Mouse (Mus musculus): ENCODE measurements around the gene Agrn. TPM values are rescaled to one million over a fixed set of nuclear protein-coding genes. Genes with fewer than 3 reads are reported as not detected.

Agrn gene
- polyA plus RNA-seq, 1 experiment from 2014 or later, result 16.1 TPM

DNA sequence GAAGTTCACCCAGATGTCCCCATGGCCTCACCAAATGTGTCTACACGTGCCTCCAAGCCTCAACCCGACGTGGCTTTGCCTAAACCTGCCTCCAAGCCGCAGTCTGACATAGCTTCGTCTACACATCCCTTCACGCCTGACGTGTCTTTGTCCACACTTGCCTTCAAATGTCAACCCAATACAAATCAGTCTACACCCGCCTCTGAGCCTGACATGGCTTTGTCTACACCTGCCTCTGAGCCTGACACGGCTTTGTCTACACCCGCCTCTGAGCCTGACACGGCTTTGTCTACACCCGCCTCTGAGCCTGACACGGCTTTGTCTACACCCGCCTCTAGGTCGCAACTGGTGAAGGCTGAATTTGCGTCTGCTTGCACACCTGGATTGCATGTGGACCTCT, 20.6 kb upstream of the Agrn start:
- no peak overlapping the region for H3K4me3 ChIP-seq
- no peaks in the 10 kb centered on the region for H3K4me1 ChIP-seq
- no peaks in the 10 kb centered on the region for H3K9me3 ChIP-seq (replicated peaks)
- H3K9ac ChIP-seq, result no peak overlapping the region
- H3K27me3 ChIP-seq (replicated peaks), result peaks cover 48% of the 10 kb centered on the region
- H3K27ac ChIP-seq, result no peak overlapping the region
- no peaks in the 10 kb centered on the region for H3K36me3 ChIP-seq
- H3K4me2 ChIP-seq, result no peak overlapping the region
- no peak for ATAC-seq
- WGBS (ENCODE audit: insufficient replicate concordance), result 71% methylated on average over 16 of the region's 16 CpGs

DNA sequence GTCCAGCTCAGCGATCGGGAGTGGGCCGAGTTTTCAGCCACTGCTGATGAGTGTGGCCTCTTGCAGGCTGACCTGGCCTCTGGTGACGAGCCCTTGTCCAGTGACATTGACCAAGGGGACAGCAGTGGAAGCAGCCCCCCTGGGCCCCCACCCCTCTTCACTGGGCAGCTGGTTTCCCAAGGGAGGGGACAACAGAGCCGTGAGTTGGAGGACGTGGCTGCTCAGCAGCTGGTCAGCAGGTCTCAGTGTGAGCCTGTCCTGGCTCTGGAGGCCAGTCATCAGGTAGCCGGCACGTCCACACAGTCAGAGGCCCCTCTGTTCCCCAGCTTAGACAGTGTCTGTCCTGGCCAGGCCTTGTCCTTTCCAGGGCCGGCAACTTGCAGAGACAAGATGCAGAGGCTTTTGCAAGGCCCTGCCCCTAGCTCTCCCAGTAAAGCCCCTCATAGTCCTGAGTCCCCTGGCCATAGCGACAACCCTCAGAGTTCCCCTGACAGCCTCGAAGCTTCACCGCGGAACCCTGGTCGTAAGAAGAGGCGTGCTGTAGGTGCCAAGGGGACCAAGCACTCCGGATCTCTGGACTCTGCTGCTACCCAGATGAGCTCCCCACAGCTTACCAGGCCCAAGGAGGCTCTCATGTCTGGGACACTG, 19.9 kb upstream of the Agrn start:
- Histone ChIP-seq H3K27me3 (replicated peaks) (peaks cover 47% of the 10 kb centered on the region), H3K4me1 (no peaks in the 10 kb centered on the region), H3K36me3 (no peaks in the 10 kb centered on the region), H3K9ac (no peak overlapping the region), H3K4me2 (no peak overlapping the region), H3K27ac (no peak overlapping the region), H3K9me3 (replicated peaks) (no peaks in the 10 kb centered on the region), H3K4me3 (no peak overlapping the region)
- no peak; the same call in 1 of the 2 replicates for ATAC-seq
- WGBS (ENCODE audit: insufficient replicate concordance), result 74% methylated on average over 16 of the region's 16 CpGs

GRCm38 (mm10) chr4:156216196-156216595, 18.9 kb upstream of the Agrn start:
- H3K36me3 ChIP-seq, result no peaks in the 10 kb centered on the region
- WGBS (ENCODE audit: insufficient replicate concordance), result 59% methylated on average over 2 of the region's 2 CpGs
- ATAC-seq, result no peak

GRCm38 (mm10) chr4:156215649-156216048, 18.4 kb upstream of the Agrn start, which contains the start of gene Perm1:
Gene Perm1 (plus strand): TSS chr4:156215868.
- H3K36me3 ChIP-seq, result no peaks in the 10 kb centered on the region
- no peak for ATAC-seq
- no peak within 1 kb of the TSS for H3K4me3 ChIP-seq
- H3K27me3 ChIP-seq (replicated peaks), result peaks cover 43% of the 10 kb centered on the region
- no peaks in the 10 kb centered on the region for H3K9me3 ChIP-seq (replicated peaks)
- WGBS (ENCODE audit: insufficient replicate concordance), result 57% methylated on average over 4 of the region's 4 CpGs
- H3K27ac ChIP-seq, result no peak within 1 kb of the TSS
- H3K4me2 ChIP-seq, result no peak within 1 kb of the TSS
- H3K9ac ChIP-seq, result no peak within 1 kb of the TSS
- H3K4me1 ChIP-seq, result no peaks in the 10 kb centered on the region

More at GRCm38 (mm10) chr4:156216196-156216595, 18.9 kb upstream of the Agrn start:
- H3K4me3 ChIP-seq, result no peak overlapping the region
- H3K27ac ChIP-seq, result no peak overlapping the region
- no peak overlapping the region for H3K4me2 ChIP-seq
- H3K9ac ChIP-seq, result no peak overlapping the region
- no peaks in the 10 kb centered on the region for H3K9me3 ChIP-seq (replicated peaks)
- H3K27me3 ChIP-seq (replicated peaks), result peaks cover 43% of the 10 kb centered on the region
- H3K4me1 ChIP-seq, result no peaks in the 10 kb centered on the region

DNA sequence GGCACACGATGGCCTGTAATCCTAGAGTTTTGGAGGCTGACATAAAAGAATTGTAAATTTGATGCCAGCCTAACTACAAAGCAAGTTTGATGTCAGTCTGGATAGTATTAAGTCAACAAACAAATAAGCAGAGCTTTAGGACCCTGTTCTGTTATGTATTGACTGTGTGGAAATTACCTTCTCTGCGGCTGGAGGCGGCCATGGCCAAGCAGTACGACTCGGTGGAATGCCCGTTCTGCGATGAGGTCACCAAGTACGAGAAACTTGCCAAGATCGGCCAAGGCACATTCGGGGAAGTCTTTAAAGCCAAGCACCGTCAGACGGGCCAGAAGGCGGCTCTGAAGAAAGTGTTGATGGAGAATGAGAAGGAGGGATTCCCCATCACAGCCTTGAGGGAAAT, 15.8 kb upstream of the Agrn start:
- H3K4me2 ChIP-seq, result no peak overlapping the region
- no peak overlapping the region for H3K9ac ChIP-seq
- no peaks in the 10 kb centered on the region for H3K4me1 ChIP-seq
- ATAC-seq, result no peak
- no peaks in the 10 kb centered on the region for H3K9me3 ChIP-seq (replicated peaks)
- WGBS (ENCODE audit: insufficient replicate concordance), result 84% methylated on average over 13 of the region's 13 CpGs
- H3K27ac ChIP-seq, result no peak overlapping the region
- H3K4me3 ChIP-seq, result no peak overlapping the region
- peaks cover 28% of the 10 kb centered on the region for H3K27me3 ChIP-seq (replicated peaks)
- H3K36me3 ChIP-seq, result no peaks in the 10 kb centered on the region

DNA sequence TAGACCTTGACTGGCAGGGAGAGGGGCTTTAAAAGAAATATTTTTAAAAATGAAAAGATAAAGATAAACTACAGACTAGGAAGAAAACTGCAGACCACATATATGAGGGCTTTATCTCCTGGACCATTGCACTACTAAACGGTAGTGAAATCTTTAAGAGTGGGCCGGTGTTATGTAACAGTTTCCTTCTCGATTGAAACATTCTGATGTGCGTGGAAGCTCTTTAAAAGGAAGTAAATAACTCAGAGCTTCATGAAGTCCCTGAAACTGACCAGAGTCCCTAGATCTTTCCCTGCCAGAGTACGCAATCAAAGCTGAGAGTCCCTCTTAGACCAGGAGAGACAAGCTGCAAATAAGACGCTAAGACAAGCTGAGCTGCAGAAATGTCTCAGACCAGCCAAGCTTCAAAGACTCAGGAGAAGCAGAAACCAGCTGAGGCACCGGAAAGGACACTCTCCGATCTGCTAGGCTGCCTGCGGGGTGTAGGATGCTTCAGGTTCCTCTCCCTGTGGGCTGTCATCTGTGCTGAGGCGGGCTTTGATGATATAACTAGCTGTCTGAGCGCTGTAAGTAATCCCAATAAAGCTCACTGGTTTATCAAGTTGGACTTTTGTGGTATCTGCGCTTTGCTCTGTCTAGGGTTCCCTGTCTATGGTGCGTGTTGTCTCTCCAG, 12.8 kb upstream of the Agrn start:
- H3K4me2 ChIP-seq, result no peak overlapping the region
- WGBS (ENCODE audit: insufficient replicate concordance), result 54% methylated on average over 13 of the region's 13 CpGs
- H3K9ac ChIP-seq, result no peak overlapping the region
- H3K9me3 ChIP-seq (replicated peaks), result no peaks in the 10 kb centered on the region
- H3K4me1 ChIP-seq, result no peaks in the 10 kb centered on the region
- H3K27ac ChIP-seq, result no peak overlapping the region
- no peaks in the 10 kb centered on the region for H3K36me3 ChIP-seq
- H3K4me3 ChIP-seq, result no peak overlapping the region
- H3K27me3 ChIP-seq (replicated peaks), result peaks cover 27% of the 10 kb centered on the region
- no peak for ATAC-seq

DNA sequence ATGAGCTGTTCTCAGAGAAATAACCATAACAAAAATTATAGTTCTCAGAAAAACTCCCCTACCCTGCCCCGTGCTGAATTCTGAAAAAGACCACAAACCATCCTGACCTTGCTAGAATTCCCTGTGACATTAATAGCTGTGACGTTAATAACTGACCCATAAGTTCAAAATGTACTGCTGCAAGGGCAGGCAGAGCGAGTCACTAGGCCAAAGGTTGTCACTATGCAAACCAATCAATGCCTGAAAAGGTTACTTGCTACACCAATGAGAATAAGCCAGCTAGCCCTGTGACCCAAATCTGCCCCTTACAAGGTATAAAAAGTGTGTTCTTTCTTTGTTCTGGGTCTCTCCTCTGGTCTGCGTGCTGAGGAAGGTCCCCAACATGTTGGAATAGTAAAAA, 11.6 kb upstream of the Agrn start:
- no peaks in the 10 kb centered on the region for H3K9me3 ChIP-seq (replicated peaks)
- peaks cover 35% of the 10 kb centered on the region for H3K27me3 ChIP-seq (replicated peaks)
- H3K9ac ChIP-seq, result no peak overlapping the region
- H3K4me1 ChIP-seq, result peaks cover 8% of the 10 kb centered on the region
- 80% methylated on average over 4 of the region's 4 CpGs for WGBS (ENCODE audit: insufficient replicate concordance)
- H3K27ac ChIP-seq, result no peak overlapping the region
- no peak overlapping the region for H3K4me3 ChIP-seq
- ATAC-seq, result no peak
- H3K36me3 ChIP-seq, result no peaks in the 10 kb centered on the region
- no peak overlapping the region for H3K4me2 ChIP-seq

DNA sequence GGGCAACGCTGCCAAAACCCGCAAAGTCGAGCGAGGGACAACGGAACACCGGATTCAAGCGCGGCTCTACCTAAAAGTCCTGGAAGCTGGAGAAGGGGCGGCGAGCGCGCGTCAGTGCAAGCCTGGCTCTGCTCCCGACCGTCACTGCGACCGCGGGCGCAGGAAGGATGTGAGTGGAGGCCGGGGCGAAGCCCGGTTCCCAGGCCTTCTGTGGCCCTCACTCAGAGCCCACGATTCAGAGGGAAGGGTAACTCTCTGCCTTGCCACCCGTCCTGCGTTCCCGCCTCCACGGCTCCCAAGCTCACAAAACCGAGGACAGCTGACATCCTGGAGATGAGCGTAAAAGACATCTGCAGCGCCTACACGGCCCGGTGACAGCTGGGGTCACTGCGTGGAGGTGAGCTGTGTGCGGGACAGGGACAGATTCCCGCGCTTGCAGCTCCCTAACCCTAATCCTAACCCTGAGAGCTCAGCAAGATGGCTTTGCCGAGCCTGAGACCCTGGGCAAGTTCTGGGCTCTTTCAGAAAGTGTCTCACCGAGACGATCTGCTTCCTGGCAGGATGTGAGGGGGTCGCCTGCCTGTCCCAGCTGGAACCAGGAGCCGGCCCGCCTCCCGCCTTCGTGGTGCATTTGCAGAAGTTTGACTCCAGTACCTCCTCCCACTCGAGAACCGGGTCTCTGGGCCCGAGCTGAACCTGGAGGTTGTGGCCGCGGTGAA, 6.3 kb upstream of the Agrn start:
- peak overlapping the region; percentile 83 for H3K27ac ChIP-seq

GRCm38 (mm10) chr4:156203001-156203412, 5.7 kb upstream of the Agrn start, which contains the start of gene AW011738:
Gene AW011738 (plus strand): TSS chr4:156203304.
- H3K36me3 ChIP-seq, result no peaks in the 10 kb centered on the region
- H3K9me3 ChIP-seq (replicated peaks), result no peaks in the 10 kb centered on the region
- peaks cover 58% of the 10 kb centered on the region for H3K27me3 ChIP-seq (replicated peaks)
- peak within 1 kb of the TSS; percentile 83 for H3K27ac ChIP-seq
- peak within 1 kb of the TSS; percentile 89 for H3K4me2 ChIP-seq
- H3K9ac ChIP-seq, result peak within 1 kb of the TSS; percentile 71
- 2% methylated on average over 31 of the region's 39 CpGs for WGBS (ENCODE audit: insufficient replicate concordance)
- H3K4me3 ChIP-seq, result peak within 1 kb of the TSS; percentile 59
- ATAC-seq, result peak; percentile 79
- peaks cover 49% of the 10 kb centered on the region for H3K4me1 ChIP-seq

More for the DNA sequence above, 6.3 kb upstream of the Agrn start:
- ATAC-seq, result peak; percentile 13; the same call in 1 of the 2 replicates
- H3K27me3 ChIP-seq (replicated peaks), result peaks cover 56% of the 10 kb centered on the region
- H3K4me2 ChIP-seq, result peak overlapping the region; percentile 89
- H3K4me1 ChIP-seq, result peaks cover 44% of the 10 kb centered on the region
- H3K9me3 ChIP-seq (replicated peaks), result no peaks in the 10 kb centered on the region
- peak overlapping the region; percentile 71 for H3K9ac ChIP-seq
- H3K4me3 ChIP-seq, result peak overlapping the region; percentile 59
- WGBS (ENCODE audit: insufficient replicate concordance), result under 1% methylated on average over 49 of the region's 49 CpGs
- no peaks in the 10 kb centered on the region for H3K36me3 ChIP-seq

GRCm38 (mm10) chr4:156202462-156202893, 5.2 kb upstream of the Agrn start:
- Histone ChIP-seq H3K27ac (peak overlapping the region; percentile 83), H3K9me3 (replicated peaks) (no peaks in the 10 kb centered on the region), H3K4me1 (peaks cover 51% of the 10 kb centered on the region), H3K4me2 (peak overlapping the region; percentile 89), H3K4me3 (peak overlapping the region; percentile 59), H3K36me3 (no peaks in the 10 kb centered on the region), H3K9ac (peak overlapping the region; percentile 71), H3K27me3 (replicated peaks) (peaks cover 56% of the 10 kb centered on the region)
- peak; percentile 80 for ATAC-seq
- 14% methylated on average over 12 of the region's 12 CpGs for WGBS (ENCODE audit: insufficient replicate concordance)

GRCm38 (mm10) chr4:156200623-156201475, 3.6 kb upstream of the Agrn start, which contains the start of gene Isg15:
Gene Isg15 (minus strand): TSS chr4:156200818.
- Histone ChIP-seq H3K36me3 (no peaks in the 10 kb centered on the region), H3K9ac (peak within 1 kb of the TSS; percentile 45; the same call in 1 of the 2 replicates), H3K4me1 (peaks cover 65% of the 10 kb centered on the region), H3K4me2 (peak within 1 kb of the TSS; percentile 37), H3K4me3 (peak within 1 kb of the TSS; percentile 6; the same call in 1 of the 2 replicates), H3K9me3 (replicated peaks) (no peaks in the 10 kb centered on the region), H3K27ac (no peak within 1 kb of the TSS), H3K27me3 (replicated peaks) (peaks cover 58% of the 10 kb centered on the region)
- no peak for ATAC-seq
- 44% methylated on average over 10 of the region's 10 CpGs for WGBS (ENCODE audit: insufficient replicate concordance)

Measured in liver, embryonic 12.5 days (tissue).